Mouse (Mus musculus) midbrain, embryonic 16.5 days (tissue): ENCODE data around the gene Wnt10a. TPM values are rescaled to one million over a fixed set of nuclear protein-coding genes. Genes with fewer than 3 reads are reported as not detected.
"Not testable (repeated sequence)": the region's sequence is repeated elsewhere in the genome, so short reads cannot be mapped to it uniquely, and the experiment has no call there.

Source experiments
- ATAC-seq: fragments of 200-750 bp; cut with Nextera tagmentation; 2 replicates; pipeline ENCODE4 v1.8.0; 2017; ENCODE audit warnings: moderate TSS enrichment
- H3K27ac ChIP-seq: fragments of 300-500 bp; sonication (generic); 2 replicates; pipeline ENCODE4 v1.5.1; 2014; ENCODE audit warnings: mild to moderate bottlenecking, low read length, mixed read lengths
- H3K27me3 ChIP-seq: fragments of 300-500 bp; sonication (generic); 2 replicates; pipeline ENCODE4 v1.6.1; 2014; ENCODE audit warnings: low read depth, low read length, mixed read lengths; ENCODE audit not compliant: control insufficient read depth, insufficient read depth
- H3K36me3 ChIP-seq: fragments of 300-500 bp; sonication (generic); 2 replicates; pipeline ENCODE4 v1.6.1; 2014; ENCODE audit warnings: mild to moderate bottlenecking, low read length, moderate library complexity, mixed read lengths; ENCODE audit not compliant: control insufficient read depth, insufficient read depth
- H3K4me1 ChIP-seq: fragments of 300-500 bp; sonication (generic); 2 replicates; pipeline ENCODE4 v1.6.1; 2014; ENCODE audit warnings: mild to moderate bottlenecking, low read length, mixed read lengths; ENCODE audit not compliant: control insufficient read depth, insufficient read depth
- H3K4me2 ChIP-seq: fragments of 300-500 bp; sonication (generic); 2 replicates; pipeline ENCODE4 v1.6.1; 2014; ENCODE audit warnings: mild to moderate bottlenecking, low read length, mixed read lengths
- H3K4me3 ChIP-seq: fragments of 300-500 bp; sonication (generic); 2 replicates; pipeline ENCODE4 v1.5.1; 2014; ENCODE audit warnings: low read depth, mild to moderate bottlenecking, low read length, moderate library complexity, mixed read lengths
- H3K9ac ChIP-seq: fragments of 300-500 bp; sonication (generic); 2 replicates; pipeline ENCODE4 v1.6.1; 2014; ENCODE audit warnings: low read depth, low read length, mixed read lengths
- H3K9me3 ChIP-seq: fragments of 300-500 bp; sonication (generic); replicated peaks from 2 replicates; pipeline ENCODE4 v1.6.1; 2014; ENCODE audit warnings: mild to moderate bottlenecking, low read length, mixed read lengths; ENCODE audit not compliant: control insufficient read depth, poor library complexity, severe bottlenecking
- WGBS: fragments of 180-500 bp; shearing (Covaris S2); extraction: QIAGEN DNeasy Blood & Tissue Kit; methylation state at CpG from one replicate; pipeline ENCODE4 v1.1.7; 2014; 5-methylcytosine and 5-hydroxymethylcytosine counted together
- polyA plus RNA-seq: library from polyadenylated mRNA; unstranded; fragments of >200 nt; fragmentation: Nextera tagmentation; extraction: Ambion mirVana; gene quantifications from 2 replicates; pipeline ENCODE4 v1.2.1, GENCODE M21; 2015

The Wnt10a gene
- polyA plus RNA-seq, 1 experiment from 2014 or later: 0.10 TPM

DNA sequence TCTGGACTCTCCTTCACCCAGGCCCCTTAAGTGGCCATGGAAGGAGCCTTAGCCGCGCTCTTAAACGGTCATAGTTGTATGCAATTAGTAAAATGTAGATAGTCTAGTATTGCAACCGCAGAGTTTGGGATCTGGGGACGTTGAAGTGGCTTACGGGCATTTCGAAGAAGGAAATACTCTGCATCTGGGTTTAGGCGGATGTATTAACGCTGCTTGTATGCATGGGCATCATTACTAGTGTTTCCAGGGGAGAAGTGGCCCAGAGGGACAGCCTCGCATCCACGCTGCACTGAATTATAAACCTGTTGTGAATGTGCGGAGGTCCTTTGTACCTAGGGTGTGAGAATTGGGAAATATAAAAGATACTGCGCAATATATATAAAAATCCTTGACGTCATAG is 25.9 kb downstream of the Wnt10a start:
- Histone ChIP-seq H3K4me2 (peak overlapping the region; percentile 66), H3K36me3 (no peaks in the 10 kb centered on the region), H3K4me1 (peaks cover 6% of the 10 kb centered on the region), H3K27me3 (no peaks in the 10 kb centered on the region), H3K9ac (peak overlapping the region; percentile 94), H3K9me3 (no peaks in the 10 kb centered on the region), H3K27ac (peak overlapping the region; percentile 95), H3K4me3 (peak overlapping the region; percentile 78)
- peak; percentile 40; the same call in 1 of the 2 replicates for ATAC-seq
- WGBS: 13% methylated on average over 14 of the region's 14 CpGs

DNA sequence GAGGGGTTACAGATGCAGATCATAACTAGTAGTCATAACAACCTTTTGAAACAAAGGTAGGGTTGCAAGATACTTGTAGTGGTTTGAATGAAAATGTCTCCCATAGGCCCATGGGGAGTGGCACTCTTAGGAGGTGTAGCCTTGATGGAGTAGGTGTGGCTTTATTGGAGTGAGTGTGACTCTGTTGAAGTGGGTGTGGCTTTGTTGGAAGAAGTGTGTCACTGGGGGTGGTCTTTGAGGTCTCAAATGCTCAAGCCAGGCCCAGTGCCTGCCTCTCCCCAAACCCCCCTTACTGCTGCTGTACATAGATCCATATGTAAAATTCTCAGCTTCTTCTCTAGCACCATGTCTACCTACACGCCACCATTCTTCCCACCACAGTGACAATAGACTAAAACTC is 27.2 kb downstream of the Wnt10a start:
- no peak overlapping the region for H3K9ac ChIP-seq
- no peak overlapping the region for H3K4me3 ChIP-seq
- H3K9me3 ChIP-seq: no peaks in the 10 kb centered on the region
- no peak overlapping the region for H3K27ac ChIP-seq
- H3K27me3 ChIP-seq: no peaks in the 10 kb centered on the region
- H3K4me2 ChIP-seq: no peak overlapping the region
- H3K4me1 ChIP-seq: peaks cover 6% of the 10 kb centered on the region
- ATAC-seq: no peak
- H3K36me3 ChIP-seq: no peaks in the 10 kb centered on the region
- 94% methylated on average over 1 of the region's 1 CpGs for WGBS

DNA sequence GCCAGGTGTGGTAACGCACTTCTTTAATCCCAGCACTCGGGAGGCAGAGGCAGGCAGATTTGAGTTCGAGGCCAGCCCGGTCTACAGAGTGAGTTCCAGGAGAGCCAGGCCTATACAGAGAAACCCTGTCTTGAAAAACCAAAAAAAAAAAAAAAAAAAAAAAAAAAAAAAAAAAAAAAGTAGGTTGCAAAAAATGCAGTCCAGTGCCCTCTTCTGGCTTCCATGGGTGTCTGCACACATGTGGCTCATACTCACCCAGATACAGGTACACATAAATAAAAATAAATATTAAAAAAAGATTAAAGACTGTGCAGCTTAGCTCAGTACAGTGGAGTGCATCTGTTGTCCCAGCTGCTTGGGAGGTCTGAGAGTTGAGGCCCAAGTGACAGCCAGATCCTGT is 32.3 kb downstream of the Wnt10a start:
- H3K4me2 ChIP-seq, H3K4me3 ChIP-seq, H3K27ac ChIP-seq, H3K4me1 ChIP-seq, H3K27me3 ChIP-seq, H3K9ac ChIP-seq, ATAC-seq, H3K36me3 ChIP-seq, H3K9me3 ChIP-seq: not testable (repeated sequence)
- 95% methylated on average over 4 of the region's 4 CpGs for WGBS

DNA sequence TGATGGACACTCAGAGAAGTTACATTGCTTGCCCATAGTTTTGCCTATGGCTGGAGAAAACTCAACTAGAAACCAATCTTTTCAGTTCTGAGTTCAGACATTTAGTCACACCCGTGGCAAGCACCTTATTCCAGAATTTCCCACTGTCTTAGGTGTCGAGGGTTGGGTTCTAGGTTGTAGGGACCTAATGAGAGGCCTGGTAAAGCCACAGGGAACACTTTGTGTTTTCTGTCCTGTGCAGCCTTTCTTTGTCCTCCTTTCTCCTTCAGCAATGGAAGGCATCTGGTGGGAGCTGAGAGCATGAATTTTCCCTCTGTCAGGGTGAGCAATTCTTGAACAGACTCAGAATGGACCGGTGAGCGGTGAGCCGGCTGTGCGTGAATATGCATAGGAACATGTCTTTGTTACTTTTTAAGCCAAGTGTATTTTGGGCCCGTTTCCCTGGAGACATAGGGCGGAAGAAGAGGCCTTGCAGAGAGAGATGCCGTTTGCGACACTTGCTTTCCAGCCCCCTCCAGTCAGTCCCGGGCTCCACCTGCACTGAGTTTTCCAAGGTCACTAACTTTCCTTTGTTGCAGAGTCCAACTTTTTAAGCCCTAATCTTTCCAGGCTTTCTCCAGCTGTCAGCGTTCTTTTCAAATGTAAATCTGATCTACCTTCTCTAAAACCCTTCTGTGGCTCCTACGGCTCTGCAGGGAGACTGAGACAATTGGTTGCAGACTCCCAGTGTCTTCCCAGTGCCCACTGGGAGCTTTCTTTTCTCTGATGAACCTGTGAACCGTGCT is 33.4 kb downstream of the Wnt10a start:
- no peaks in the 10 kb centered on the region for H3K27me3 ChIP-seq
- H3K9ac ChIP-seq: no peak overlapping the region
- no peaks in the 10 kb centered on the region for H3K36me3 ChIP-seq
- no peak overlapping the region for H3K27ac ChIP-seq
- no peak overlapping the region for H3K4me2 ChIP-seq
- 0 out of 2 replicates have a peak, but pooled peaks cover 2% of the 10 kb centered on the region for H3K4me1 ChIP-seq
- H3K4me3 ChIP-seq: no peak overlapping the region
- 4% methylated on average over 14 of the region's 14 CpGs for WGBS
- H3K9me3 ChIP-seq: no peaks in the 10 kb centered on the region
- no peak for ATAC-seq

DNA sequence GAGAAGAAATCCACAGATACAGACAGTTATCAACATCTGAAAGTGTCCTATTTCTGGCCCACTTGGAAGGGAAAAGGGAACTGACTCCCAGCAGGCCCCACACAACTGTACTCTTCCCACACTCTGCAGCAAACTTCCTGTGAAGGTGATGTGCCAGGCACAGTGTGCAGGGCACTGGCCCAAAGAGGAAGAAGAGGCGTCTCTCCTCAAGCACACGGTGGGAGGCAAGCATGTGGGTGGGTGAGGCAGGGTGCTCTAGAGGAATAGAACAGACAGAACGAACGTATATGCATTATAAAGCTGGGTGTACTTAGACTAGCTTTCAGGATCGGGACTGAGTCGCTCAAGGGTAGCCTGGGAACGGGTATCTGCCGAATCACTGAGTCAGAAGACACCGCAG is 38.7 kb downstream of the Wnt10a start:
- no peaks in the 10 kb centered on the region for H3K27me3 ChIP-seq
- no peak for ATAC-seq
- no peaks in the 10 kb centered on the region for H3K36me3 ChIP-seq
- H3K4me3 ChIP-seq: no peak overlapping the region
- WGBS: 82% methylated on average over 9 of the region's 9 CpGs
- no peak overlapping the region for H3K9ac ChIP-seq
- H3K4me2 ChIP-seq: no peak overlapping the region
- 0 out of 2 replicates have a peak, but pooled peaks cover 1% of the 10 kb centered on the region for H3K4me1 ChIP-seq
- H3K27ac ChIP-seq: no peak overlapping the region
- no peaks in the 10 kb centered on the region for H3K9me3 ChIP-seq

DNA sequence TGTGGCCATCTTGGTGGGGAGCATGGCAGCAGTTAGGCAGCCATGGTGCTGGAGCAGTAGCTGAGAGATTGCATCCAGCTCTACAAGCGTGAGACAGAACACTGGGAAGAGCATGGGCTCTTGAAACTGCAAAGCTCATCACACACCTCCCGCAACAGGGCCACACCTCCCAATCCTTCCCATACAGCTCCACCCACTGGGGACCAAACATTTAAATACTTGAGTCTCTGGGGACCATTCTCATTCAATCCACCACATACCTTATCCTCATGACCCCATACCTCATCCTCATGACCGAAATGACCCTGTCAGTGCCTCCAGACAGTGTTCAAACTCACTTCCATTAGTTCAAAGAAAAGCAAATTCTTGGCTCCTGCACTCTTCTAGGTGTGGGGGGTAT is 41.9 kb downstream of the Wnt10a start:
- Histone ChIP-seq H3K9ac (no peak overlapping the region), H3K4me3 (no peak overlapping the region), H3K4me2 (no peak overlapping the region), H3K27ac (no peak overlapping the region), H3K9me3 (no peaks in the 10 kb centered on the region), H3K36me3 (no peaks in the 10 kb centered on the region), H3K27me3 (no peaks in the 10 kb centered on the region), H3K4me1 (no peaks in the 10 kb centered on the region)
- WGBS: 96% methylated on average over 3 of the region's 3 CpGs
- no peak for ATAC-seq

DNA sequence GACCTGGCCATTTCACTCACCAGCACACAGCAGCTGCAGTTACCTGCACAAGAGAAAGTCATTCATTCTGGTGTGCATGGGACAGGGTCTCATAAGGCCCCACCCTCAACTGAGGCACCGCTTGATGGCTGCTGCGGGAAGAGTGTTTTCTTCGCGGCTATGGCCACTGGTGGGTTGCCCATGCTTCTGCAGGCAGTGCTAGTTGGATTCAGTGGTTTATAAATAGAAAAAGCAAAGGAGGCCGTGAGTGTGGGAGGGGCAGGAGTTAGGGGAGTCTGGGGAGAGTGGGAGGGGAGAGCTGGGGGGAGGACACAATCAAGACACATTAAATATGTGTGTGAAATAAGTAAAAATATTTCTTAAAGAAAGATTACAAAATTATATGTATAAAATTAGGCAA is 51.8 kb downstream of the Wnt10a start:
- H3K9me3 ChIP-seq: no peaks in the 10 kb centered on the region
- ATAC-seq: no peak
- H3K4me3 ChIP-seq: no peak overlapping the region
- 86% methylated on average over 5 of the region's 5 CpGs for WGBS
- H3K4me2 ChIP-seq: no peak overlapping the region
- H3K27me3 ChIP-seq: no peaks in the 10 kb centered on the region
- H3K9ac ChIP-seq: no peak overlapping the region
- no peak overlapping the region for H3K27ac ChIP-seq
- no peaks in the 10 kb centered on the region for H3K36me3 ChIP-seq
- no peaks in the 10 kb centered on the region for H3K4me1 ChIP-seq

DNA sequence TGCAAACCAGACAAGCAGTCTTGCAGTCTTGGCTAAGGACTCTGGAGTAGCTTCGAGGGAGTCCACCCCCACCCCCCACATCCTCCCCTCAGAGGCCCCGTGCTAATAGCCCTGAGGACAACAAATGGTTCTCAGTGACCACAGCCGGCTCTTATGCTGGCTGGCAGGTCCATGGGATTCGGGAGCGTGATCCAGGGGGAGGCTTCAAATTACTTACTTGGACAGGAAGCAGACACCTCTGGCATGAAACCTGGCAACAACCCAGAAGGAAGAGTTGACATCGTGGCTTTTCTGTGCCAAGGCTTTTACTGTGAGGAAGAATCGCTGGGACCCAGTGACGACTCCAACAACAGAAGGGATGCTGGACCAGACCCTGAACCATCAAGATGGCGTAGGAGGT is 55.0 kb downstream of the Wnt10a start:
- no peaks in the 10 kb centered on the region for H3K36me3 ChIP-seq
- H3K9me3 ChIP-seq: no peaks in the 10 kb centered on the region
- 60% methylated on average over 9 of the region's 9 CpGs for WGBS
- no peak overlapping the region for H3K4me3 ChIP-seq
- H3K4me2 ChIP-seq: no peak overlapping the region
- no peak for ATAC-seq
- no peak overlapping the region for H3K9ac ChIP-seq
- H3K27me3 ChIP-seq: no peaks in the 10 kb centered on the region
- H3K4me1 ChIP-seq: peaks cover 8% of the 10 kb centered on the region
- no peak overlapping the region for H3K27ac ChIP-seq

DNA sequence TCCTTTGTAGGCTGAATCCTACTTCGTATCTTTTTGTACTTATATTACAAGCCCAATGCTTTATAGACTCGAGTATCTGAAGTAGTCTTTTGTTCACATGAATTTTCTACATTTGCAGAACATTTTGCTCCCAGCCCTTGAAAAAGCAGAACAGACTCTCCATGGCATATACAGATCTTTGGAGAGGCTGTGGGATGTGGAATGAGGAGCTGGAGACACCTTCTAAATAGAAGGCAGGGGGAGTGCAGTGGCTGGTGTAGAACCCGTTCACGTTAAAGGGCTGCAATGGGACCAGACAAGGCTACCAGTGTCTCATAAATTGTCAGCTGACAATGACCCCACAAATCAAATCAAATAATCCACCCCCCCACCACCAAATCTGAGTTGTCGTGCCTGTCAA is 57.6 kb downstream of the Wnt10a start:
- no peak overlapping the region for H3K9ac ChIP-seq
- 39% methylated on average over 5 of the region's 5 CpGs for WGBS
- no peaks in the 10 kb centered on the region for H3K9me3 ChIP-seq
- peaks cover 14% of the 10 kb centered on the region for H3K4me1 ChIP-seq
- H3K27me3 ChIP-seq: no peaks in the 10 kb centered on the region
- H3K27ac ChIP-seq: no peak overlapping the region
- H3K36me3 ChIP-seq: no peaks in the 10 kb centered on the region
- H3K4me2 ChIP-seq: no peak overlapping the region
- no peak overlapping the region for H3K4me3 ChIP-seq
- no peak for ATAC-seq
